Mouse (Mus musculus) limb, embryonic 15.5 days (tissue): ENCODE data around the gene Qsox2. TPM values are rescaled to one million over a fixed set of nuclear protein-coding genes. Genes with fewer than 3 reads are reported as not detected.

ENCODE experiments used
- ATAC-seq: fragments of 200-750 bp; cut with Nextera tagmentation; 2 replicates; pipeline ENCODE4 v1.8.0; 2017; ENCODE audit warnings: low read depth, moderate TSS enrichment; ENCODE audit not compliant: insufficient number of reproducible peaks, low FRiP score, low TSS enrichment
- H3K27ac ChIP-seq: fragments of 300-500 bp; sonication (generic); 2 replicates; pipeline ENCODE4 v1.5.1; 2015; ENCODE audit warnings: moderate library complexity, mild to moderate bottlenecking, inconsistent platforms
- H3K27me3 ChIP-seq: fragments of 300-500 bp; sonication (generic); 2 replicates; pipeline ENCODE4 v1.6.1; 2015; ENCODE audit warnings: inconsistent platforms
- H3K36me3 ChIP-seq: fragments of 300-500 bp; sonication (generic); 2 replicates; pipeline ENCODE4 v1.6.1; 2015; ENCODE audit warnings: inconsistent platforms
- H3K4me1 ChIP-seq: fragments of 300-500 bp; sonication (generic); 2 replicates; pipeline ENCODE4 v1.6.1; 2015; ENCODE audit warnings: inconsistent platforms
- H3K4me2 ChIP-seq: fragments of 300-500 bp; sonication (generic); 2 replicates; pipeline ENCODE4 v1.6.1; 2015; ENCODE audit warnings: mild to moderate bottlenecking, inconsistent platforms
- H3K4me3 ChIP-seq: fragments of 300-500 bp; sonication (generic); 2 replicates; pipeline ENCODE4 v1.5.1; 2015; ENCODE audit warnings: mild to moderate bottlenecking, inconsistent platforms
- H3K9ac ChIP-seq: fragments of 300-500 bp; sonication (generic); 2 replicates; pipeline ENCODE4 v1.6.1; 2015; ENCODE audit warnings: inconsistent platforms
- H3K9me3 ChIP-seq: fragments of 300-500 bp; sonication (generic); 2 replicates; pipeline ENCODE4 v1.6.1; 2016; ENCODE audit warnings: inconsistent platforms
- WGBS: fragments of 180-500 bp; shearing (Covaris S2); methylation state at CpG from one replicate; pipeline ENCODE4 v1.1.7; 2015; 5-methylcytosine and 5-hydroxymethylcytosine counted together
- polyA plus RNA-seq: library from polyadenylated mRNA; unstranded; fragments of >200 nt; fragmentation: Nextera tagmentation; extraction: Ambion mirVana; gene quantifications from 2 replicates; pipeline ENCODE4 v1.2.1, GENCODE M21; 2015

Gene Qsox2
- polyA plus RNA-seq, 1 experiment from 2014 or later = 20.7 TPM

GRCm38 (mm10) chr2:26184352-26184751 lies 53.0 kb downstream of the Qsox2 start:
- H3K4me2 ChIP-seq = no peak overlapping the region
- WGBS = 44% methylated on average over 3 of the region's 3 CpGs
- ATAC-seq = no peak
- no peaks in the 10 kb centered on the region for H3K9me3 ChIP-seq
- H3K9ac ChIP-seq = no peak overlapping the region
- no peak overlapping the region for H3K4me3 ChIP-seq
- H3K36me3 ChIP-seq = no peaks in the 10 kb centered on the region
- peaks cover 7% of the 10 kb centered on the region; the same call in 1 of the 2 replicates for H3K4me1 ChIP-seq
- H3K27me3 ChIP-seq = peaks cover 32% of the 10 kb centered on the region
- no peak overlapping the region for H3K27ac ChIP-seq

GRCm38 (mm10) chr2:26182646-26183045 lies 54.7 kb downstream of the Qsox2 start:
- H3K4me1 ChIP-seq = peaks cover 2% of the 10 kb centered on the region; the same call in 1 of the 2 replicates
- H3K4me3 ChIP-seq = no peak overlapping the region
- no peak for ATAC-seq
- H3K9ac ChIP-seq = no peak overlapping the region
- peaks cover 22% of the 10 kb centered on the region for H3K27me3 ChIP-seq
- 20% methylated on average over 6 of the region's 6 CpGs for WGBS
- H3K27ac ChIP-seq = no peak overlapping the region
- no peaks in the 10 kb centered on the region for H3K9me3 ChIP-seq
- H3K36me3 ChIP-seq = no peaks in the 10 kb centered on the region
- no peak overlapping the region for H3K4me2 ChIP-seq

DNA sequence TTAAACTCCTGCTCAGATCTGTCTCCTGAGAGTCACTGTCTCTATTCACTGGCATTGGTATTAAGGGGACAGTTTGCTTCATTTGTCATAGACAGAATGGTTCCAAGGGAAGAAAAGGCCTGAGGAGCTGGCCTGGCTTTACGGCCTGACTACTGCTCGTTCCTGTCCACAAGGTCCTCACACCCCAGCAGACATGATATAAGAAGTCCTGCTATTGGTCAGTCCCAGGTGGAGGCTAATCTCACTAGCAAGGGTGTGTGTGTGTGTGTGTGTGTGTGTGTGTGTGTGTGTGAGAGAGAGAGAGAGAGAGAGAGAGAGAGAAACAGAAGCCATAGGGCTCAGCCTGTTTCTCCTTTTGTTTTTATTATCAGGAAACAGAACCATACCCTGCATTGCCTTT lies 60.1 kb downstream of the Qsox2 start:
- H3K27me3 ChIP-seq = peaks cover 15% of the 10 kb centered on the region
- WGBS = 45% methylated on average over 2 of the region's 2 CpGs
- no peaks in the 10 kb centered on the region for H3K36me3 ChIP-seq
- H3K4me2 ChIP-seq = no peak overlapping the region
- H3K4me1 ChIP-seq = no peaks in the 10 kb centered on the region
- no peak overlapping the region for H3K9ac ChIP-seq
- ATAC-seq = no peak
- no peak overlapping the region for H3K27ac ChIP-seq
- no peaks in the 10 kb centered on the region for H3K9me3 ChIP-seq
- no peak overlapping the region for H3K4me3 ChIP-seq

DNA sequence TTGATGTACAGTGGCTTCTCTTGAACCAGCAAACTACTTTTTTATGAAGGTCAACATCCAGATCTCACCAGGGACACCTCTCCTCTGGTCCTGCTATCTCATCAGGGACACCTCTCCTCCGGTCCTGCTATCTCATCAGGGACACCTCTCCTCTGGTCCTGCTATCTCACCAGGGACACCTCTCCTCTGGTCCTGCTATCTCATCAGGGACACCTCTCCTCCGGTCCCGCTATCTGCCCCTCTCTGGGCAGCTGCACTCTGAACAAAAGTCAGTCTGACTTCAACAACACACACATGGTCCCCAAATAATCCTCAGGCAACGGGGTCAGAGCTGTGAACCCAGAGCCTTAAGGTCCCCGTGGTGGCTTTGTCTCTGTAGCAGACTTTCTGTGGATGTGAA lies 60.6 kb downstream of the Qsox2 start:
- Histone ChIP-seq H3K27me3 (peaks cover 13% of the 10 kb centered on the region; the same call in 1 of the 2 replicates), H3K9ac (no peak overlapping the region), H3K36me3 (no peaks in the 10 kb centered on the region), H3K27ac (no peak overlapping the region), H3K4me1 (no peaks in the 10 kb centered on the region), H3K4me2 (no peak overlapping the region), H3K4me3 (no peak overlapping the region), H3K9me3 (no peaks in the 10 kb centered on the region)
- no peak for ATAC-seq
- WGBS = 56% methylated on average over 5 of the region's 5 CpGs

DNA sequence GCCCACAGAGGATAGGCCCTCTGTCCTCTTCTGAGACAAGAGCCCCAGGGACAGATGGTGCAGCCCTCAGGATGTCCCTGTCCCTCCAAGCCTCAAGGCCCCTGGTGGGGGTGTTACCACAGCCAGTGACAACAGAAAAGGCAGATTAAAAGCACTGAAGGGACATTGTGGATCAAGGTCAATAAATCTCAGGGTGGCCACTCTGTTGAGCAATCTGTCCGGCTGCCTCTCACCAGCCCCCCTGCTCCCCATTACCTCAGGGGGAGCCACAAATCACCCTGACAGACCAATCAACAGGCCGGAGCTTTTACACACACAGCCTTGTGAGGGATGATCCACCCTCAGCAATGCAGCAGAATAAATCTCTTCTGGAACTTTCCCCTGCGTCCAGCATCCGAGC lies 62.1 kb downstream of the Qsox2 start:
- no peak overlapping the region for H3K9ac ChIP-seq
- no peak overlapping the region for H3K4me3 ChIP-seq
- no peak overlapping the region for H3K4me2 ChIP-seq
- no peaks in the 10 kb centered on the region for H3K36me3 ChIP-seq
- H3K4me1 ChIP-seq = no peaks in the 10 kb centered on the region
- ATAC-seq = no peak
- no peaks in the 10 kb centered on the region for H3K9me3 ChIP-seq
- H3K27me3 ChIP-seq = peaks cover 13% of the 10 kb centered on the region; the same call in 1 of the 2 replicates
- WGBS = 3% methylated on average over 4 of the region's 4 CpGs
- H3K27ac ChIP-seq = no peak overlapping the region

DNA sequence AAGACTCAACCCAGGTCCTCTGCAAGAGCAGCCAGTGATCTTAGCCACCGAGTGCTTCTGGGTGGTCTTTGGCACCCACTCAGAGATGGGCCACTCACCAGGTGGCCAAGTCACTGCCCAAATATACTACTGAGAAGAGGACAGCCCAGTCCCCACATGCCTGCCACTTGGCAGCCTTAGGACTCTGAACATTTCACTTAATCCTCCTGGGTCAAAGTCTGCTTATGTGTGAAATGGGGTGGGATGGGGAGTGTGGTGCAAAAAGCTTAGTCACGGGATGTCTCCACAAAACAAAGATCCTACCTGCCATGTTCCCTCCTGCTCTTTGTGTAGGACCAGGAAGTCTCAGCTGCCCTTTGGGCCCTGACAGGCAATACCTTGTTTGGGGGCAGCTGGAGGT lies 65.2 kb downstream of the Qsox2 start:
- Histone ChIP-seq H3K27me3 (peaks cover 15% of the 10 kb centered on the region; the same call in 1 of the 2 replicates), H3K4me1 (no peaks in the 10 kb centered on the region), H3K27ac (no peak overlapping the region), H3K36me3 (no peaks in the 10 kb centered on the region), H3K9me3 (no peaks in the 10 kb centered on the region), H3K9ac (no peak overlapping the region), H3K4me3 (no peak overlapping the region), H3K4me2 (no peak overlapping the region)
- WGBS = 84% methylated on average over 2 of the region's 2 CpGs
- ATAC-seq = no peak

- Histone ChIP-seq H3K4me2 (no peak overlapping the region), H3K9me3 (no peaks in the 10 kb centered on the region), H3K4me3 (no peak overlapping the region), H3K4me1 (no peaks in the 10 kb centered on the region), H3K27ac (no peak overlapping the region), H3K36me3 (no peaks in the 10 kb centered on the region), H3K27me3 (peaks cover 4% of the 10 kb centered on the region; the same call in 1 of the 2 replicates), H3K9ac (no peak overlapping the region)
- ATAC-seq = no peak
- WGBS = 33% methylated on average over 2 of the region's 2 CpGs
These were observed 66.9 kb downstream of the Qsox2 start for GRCm38 (mm10) chr2:26170376-26170775.

GRCm38 (mm10) chr2:26168843-26169579 lies 68.3 kb downstream of the Qsox2 start:
- no peaks in the 10 kb centered on the region for H3K4me1 ChIP-seq
- H3K36me3 ChIP-seq = no peaks in the 10 kb centered on the region
- peak; percentile 35; the same call in 1 of the 2 replicates for ATAC-seq
- no peak overlapping the region for H3K4me3 ChIP-seq
- no peak overlapping the region for H3K4me2 ChIP-seq
- 27% methylated on average over 11 of the region's 11 CpGs for WGBS
- no peaks in the 10 kb centered on the region for H3K9me3 ChIP-seq
- H3K27me3 ChIP-seq = peaks cover 2% of the 10 kb centered on the region; the same call in 1 of the 2 replicates
- no peak overlapping the region for H3K9ac ChIP-seq
- H3K27ac ChIP-seq = no peak overlapping the region

GRCm38 (mm10) chr2:26166890-26167289 lies 70.4 kb downstream of the Qsox2 start:
- Histone ChIP-seq H3K4me1 (no peaks in the 10 kb centered on the region), H3K27ac (no peak overlapping the region), H3K4me2 (no peak overlapping the region), H3K36me3 (no peaks in the 10 kb centered on the region), H3K27me3 (peaks cover 2% of the 10 kb centered on the region; the same call in 1 of the 2 replicates), H3K9me3 (no peaks in the 10 kb centered on the region), H3K4me3 (no peak overlapping the region), H3K9ac (no peak overlapping the region)
- no peak for ATAC-seq
- 60% methylated on average over 3 of the region's 3 CpGs for WGBS

Other genes with a start within 250 kb of the Qsox2 start
- 89.7 and 94.1 TPM in 2 replicates for gene Ubac1, start 215.8 kb downstream of the Qsox2 start, polyA plus RNA-seq
- 5.5 TPM in 2 replicates for gene Nacc2, start 114.3 kb downstream of the Qsox2 start, polyA plus RNA-seq
- gene Lhx3, start 29.2 kb downstream of the Qsox2 start, polyA plus RNA-seq = not detected in 2 replicates
- gene Ccdc187, start 57.0 kb upstream of the Qsox2 start, polyA plus RNA-seq = 0.05 and 0.06 TPM in 2 replicates
- 40.7 and 41.8 TPM in 2 replicates for gene Gpsm1, start 78.0 kb upstream of the Qsox2 start, polyA plus RNA-seq
- gene Dnlz, start 114.6 kb upstream of the Qsox2 start, polyA plus RNA-seq = 25.4 TPM in 2 replicates
- gene Card9, start 123.4 kb upstream of the Qsox2 start, polyA plus RNA-seq = 0.83 and 1.1 TPM in 2 replicates
- gene Snapc4, start 143.1 kb upstream of the Qsox2 start, polyA plus RNA-seq = 23.7 and 25.8 TPM in 2 replicates
- gene Entr1, start 151.8 kb upstream of the Qsox2 start, polyA plus RNA-seq = 111 and 121 TPM in 2 replicates
- gene Pmpca, start 151.8 kb upstream of the Qsox2 start, polyA plus RNA-seq = 91.1 and 95.2 TPM in 2 replicates
- 17.1 and 19.6 TPM in 2 replicates for gene Inpp5e, start 171.7 kb upstream of the Qsox2 start, polyA plus RNA-seq
- gene Sec16a, start 207.7 kb upstream of the Qsox2 start, polyA plus RNA-seq = 26.2 and 30.5 TPM in 2 replicates